Mouse (Mus musculus): Measurements from ENCODE around the gene Dtnb. TPM values are rescaled to one million over a fixed set of nuclear protein-coding genes. Genes with fewer than 3 reads are reported as not detected.

Gene Dtnb
- total and polyA plus RNA-seq, 2 experiments, result 11.7 to 35.6 TPM

DNA sequence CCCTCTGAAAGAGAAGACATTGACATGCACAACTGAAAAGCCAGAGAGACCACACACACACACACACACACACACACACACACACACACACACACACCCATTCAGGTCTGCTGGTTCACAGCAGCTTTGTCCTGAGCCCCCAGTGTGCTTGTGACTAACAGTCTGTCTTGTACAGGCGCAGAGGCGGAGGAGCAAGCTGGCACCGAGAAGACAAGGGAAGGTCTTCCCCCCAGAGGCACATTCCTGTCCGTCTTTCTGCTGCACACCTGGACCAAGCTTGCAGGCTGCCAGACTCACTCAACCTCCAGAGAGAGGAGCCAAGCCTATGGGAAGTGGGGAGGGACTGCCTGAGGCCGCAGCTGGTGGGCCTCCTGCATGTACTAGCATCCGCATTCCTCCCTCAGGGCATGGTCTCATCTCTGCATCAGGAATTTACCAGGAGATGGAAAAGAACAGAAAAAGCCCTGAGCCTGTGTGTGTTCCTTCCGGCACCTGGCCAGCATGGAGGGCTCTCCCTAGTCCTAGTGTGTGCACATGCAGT lies 208.8 kb downstream of the Dtnb start:
- WGBS, result 74% methylated on average over 7 of the region's 7 CpGs
- Histone ChIP-seq H3K27me3 (ENCODE audit: control insufficient read depth, insufficient read depth, low read length) (no peaks in the 10 kb centered on the region), H3K4me3 (ENCODE audit: insufficient read depth, low read depth, low read length) (no peak overlapping the region), H3K4me1 (ENCODE audit: control insufficient read depth, insufficient read depth, low read length) (peaks cover 7% of the 10 kb centered on the region), H3K9ac (ENCODE audit: low read depth, low read length) (no peak overlapping the region), H3K79me2 (ENCODE audit: control insufficient read depth, insufficient read depth, low read length) (no peaks in the 10 kb centered on the region), H3K36me3 (ENCODE audit: control insufficient read depth, insufficient read depth, low read length) (no peaks in the 10 kb centered on the region), H3K27ac (replicated peaks; ENCODE audit: insufficient read depth, low read depth, low read length) (peak overlapping the region; percentile 27)
- DNase-seq (ENCODE audit: extremely low read depth, low read depth, low spot score), result no peak
- TF ChIP-seq POLR2A (IDR thresholded peaks at IDR 0.05; ENCODE audit: extremely low read depth, insufficient read depth, low read length) (no peak), CTCF (IDR thresholded peaks at IDR 0.05; ENCODE audit: low read depth, low read length) (no peak)

DNA sequence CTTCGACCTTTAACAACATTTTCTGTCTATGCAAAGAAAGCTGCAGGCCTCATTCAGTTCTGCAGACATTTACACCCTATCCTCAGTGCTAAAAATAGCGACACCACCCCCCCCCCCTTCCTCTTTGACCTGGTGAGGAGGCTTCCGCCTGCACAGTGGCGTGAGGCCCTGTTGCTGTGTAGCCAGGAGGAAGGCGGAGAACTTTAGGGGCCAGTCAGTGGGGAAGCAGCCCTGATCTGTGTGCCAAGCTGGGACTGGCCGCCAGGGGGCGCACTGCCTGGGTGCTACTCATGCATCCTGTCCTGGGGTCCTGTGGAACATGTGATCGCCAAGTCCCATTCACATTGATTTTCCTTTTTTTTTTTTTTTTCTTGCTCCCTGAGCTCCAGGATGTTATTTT lies 209.3 kb downstream of the Dtnb start:
- Histone ChIP-seq H3K9ac (ENCODE audit: low read depth, low read length) (no peak overlapping the region), H3K4me3 (ENCODE audit: insufficient read depth, low read depth, low read length) (no peak overlapping the region), H3K27me3 (ENCODE audit: control insufficient read depth, insufficient read depth, low read length) (no peaks in the 10 kb centered on the region), H3K4me1 (ENCODE audit: control insufficient read depth, insufficient read depth, low read length) (peaks cover 7% of the 10 kb centered on the region), H3K79me2 (ENCODE audit: control insufficient read depth, insufficient read depth, low read length) (no peaks in the 10 kb centered on the region), H3K36me3 (ENCODE audit: control insufficient read depth, insufficient read depth, low read length) (no peaks in the 10 kb centered on the region), H3K27ac (replicated peaks; ENCODE audit: insufficient read depth, low read depth, low read length) (peak overlapping the region; percentile 27)
- peak; percentile 98 for TF ChIP-seq CTCF (IDR thresholded peaks at IDR 0.05; ENCODE audit: low read depth, low read length)
- no peak for TF ChIP-seq POLR2A (IDR thresholded peaks at IDR 0.05; ENCODE audit: extremely low read depth, insufficient read depth, low read length)
- 11% methylated on average over 8 of the region's 8 CpGs for WGBS
- DNase-seq (ENCODE audit: extremely low read depth, low read depth, low spot score), result peak; percentile 52

DNA sequence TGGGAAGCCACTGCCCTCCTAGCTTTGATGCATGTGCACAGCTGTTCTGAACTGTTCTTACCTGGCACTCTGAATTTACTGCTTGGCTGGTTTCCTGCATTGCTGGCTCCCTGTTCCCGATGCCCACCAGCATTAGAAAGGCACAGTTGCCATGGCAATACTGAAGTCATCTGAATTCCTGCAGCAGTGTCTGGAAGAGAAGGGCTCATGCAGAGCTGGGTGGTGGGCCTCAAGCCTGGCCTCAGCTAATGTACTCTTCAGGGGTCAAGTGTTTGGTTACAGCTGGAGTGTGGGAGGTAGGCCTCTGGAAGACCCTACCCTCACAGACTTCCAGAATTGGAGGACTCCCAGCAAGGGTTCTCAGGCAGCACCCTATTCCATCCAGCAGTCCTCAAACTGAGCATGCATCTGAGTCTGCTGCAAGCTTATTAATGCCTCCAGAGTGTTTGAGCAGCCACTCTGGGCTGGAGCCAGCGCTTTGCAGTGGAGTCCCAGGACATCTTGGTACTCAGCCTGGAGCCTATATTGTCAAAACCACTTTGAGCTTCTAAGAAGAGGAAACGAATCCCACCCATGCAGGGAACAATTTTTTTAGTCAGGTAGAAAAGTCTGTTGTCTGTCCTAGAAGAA lies 211.1 kb downstream of the Dtnb start:
- TF ChIP-seq CTCF (IDR thresholded peaks at IDR 0.05; ENCODE audit: low read depth, low read length), result no peak
- no peak for TF ChIP-seq POLR2A (IDR thresholded peaks at IDR 0.05; ENCODE audit: extremely low read depth, insufficient read depth, low read length)
- H3K4me1 ChIP-seq (ENCODE audit: control insufficient read depth, insufficient read depth, low read length), result peaks cover 5% of the 10 kb centered on the region; the same call in 1 of the 2 replicates
- WGBS, result 86% methylated on average over 3 of the region's 3 CpGs
- no peaks in the 10 kb centered on the region for H3K79me2 ChIP-seq (ENCODE audit: control insufficient read depth, insufficient read depth, low read length)
- DNase-seq (ENCODE audit: extremely low read depth, low read depth, low spot score), result no peak
- no peak overlapping the region for H3K27ac ChIP-seq (replicated peaks; ENCODE audit: insufficient read depth, low read depth, low read length)
- no peak overlapping the region for H3K4me3 ChIP-seq (ENCODE audit: insufficient read depth, low read depth, low read length)
- H3K36me3 ChIP-seq (ENCODE audit: control insufficient read depth, insufficient read depth, low read length), result no peaks in the 10 kb centered on the region
- no peaks in the 10 kb centered on the region for H3K27me3 ChIP-seq (ENCODE audit: control insufficient read depth, insufficient read depth, low read length)
- H3K9ac ChIP-seq (ENCODE audit: low read depth, low read length), result no peak overlapping the region

DNA sequence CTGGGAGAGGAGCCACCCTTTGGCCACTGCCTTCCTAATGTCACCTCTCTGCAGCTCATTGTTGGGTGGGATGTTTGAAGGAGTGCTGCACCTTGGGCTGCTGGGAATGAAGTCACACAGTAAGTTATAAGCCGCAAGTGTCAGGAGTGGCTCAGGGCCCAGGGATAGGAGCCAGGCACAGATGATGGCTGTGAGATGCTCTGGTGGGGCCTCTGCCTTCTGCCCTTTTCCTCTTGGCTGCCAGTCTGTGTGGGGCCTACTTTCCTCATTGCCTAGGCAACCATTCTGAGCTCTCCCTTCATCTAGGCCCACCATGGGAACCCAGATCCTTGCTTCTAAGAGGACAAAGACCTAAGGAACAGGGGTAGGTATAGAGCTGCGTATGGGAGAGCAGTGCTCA lies 212.1 kb downstream of the Dtnb start:
- H3K79me2 ChIP-seq (ENCODE audit: control insufficient read depth, insufficient read depth, low read length), result no peaks in the 10 kb centered on the region
- H3K4me3 ChIP-seq (ENCODE audit: insufficient read depth, low read depth, low read length), result no peak overlapping the region
- DNase-seq (ENCODE audit: extremely low read depth, low read depth, low spot score), result no peak
- 98% methylated on average over 2 of the region's 2 CpGs for WGBS
- H3K9ac ChIP-seq (ENCODE audit: low read depth, low read length), result no peak overlapping the region
- H3K36me3 ChIP-seq (ENCODE audit: control insufficient read depth, insufficient read depth, low read length), result no peaks in the 10 kb centered on the region
- H3K27me3 ChIP-seq (ENCODE audit: control insufficient read depth, insufficient read depth, low read length), result no peaks in the 10 kb centered on the region
- TF ChIP-seq POLR2A (IDR thresholded peaks at IDR 0.05; ENCODE audit: extremely low read depth, insufficient read depth, low read length), result no peak
- TF ChIP-seq CTCF (IDR thresholded peaks at IDR 0.05; ENCODE audit: low read depth, low read length), result no peak
- peaks cover 5% of the 10 kb centered on the region; the same call in 1 of the 2 replicates for H3K4me1 ChIP-seq (ENCODE audit: control insufficient read depth, insufficient read depth, low read length)
- H3K27ac ChIP-seq (replicated peaks; ENCODE audit: insufficient read depth, low read depth, low read length), result no peak overlapping the region

DNA sequence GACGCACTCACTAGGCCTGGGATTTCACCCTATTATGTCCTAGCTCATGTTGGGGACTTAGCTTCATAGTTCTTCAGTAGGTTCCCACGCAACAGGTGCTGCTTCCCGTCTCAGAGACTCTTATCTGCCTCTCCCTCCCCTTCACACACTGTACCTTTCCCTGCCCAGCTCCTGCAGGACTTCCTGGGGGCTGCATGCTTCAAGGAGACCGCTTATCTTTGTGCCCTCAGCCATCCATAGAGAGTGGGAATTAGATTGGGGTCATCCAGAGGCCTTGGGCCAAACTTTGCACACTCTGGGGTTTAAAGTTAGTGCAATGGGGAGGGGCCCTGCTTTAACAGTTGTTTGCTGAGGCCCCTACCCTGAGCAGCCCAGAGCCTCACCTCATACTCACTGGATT lies 212.5 kb downstream of the Dtnb start:
- 86% methylated on average over 4 of the region's 4 CpGs for WGBS
- Histone ChIP-seq H3K27me3 (ENCODE audit: control insufficient read depth, insufficient read depth, low read length) (no peaks in the 10 kb centered on the region), H3K9ac (ENCODE audit: low read depth, low read length) (no peak overlapping the region), H3K36me3 (ENCODE audit: control insufficient read depth, insufficient read depth, low read length) (no peaks in the 10 kb centered on the region), H3K79me2 (ENCODE audit: control insufficient read depth, insufficient read depth, low read length) (no peaks in the 10 kb centered on the region), H3K4me1 (ENCODE audit: control insufficient read depth, insufficient read depth, low read length) (peaks cover 5% of the 10 kb centered on the region; the same call in 1 of the 2 replicates), H3K4me3 (ENCODE audit: insufficient read depth, low read depth, low read length) (no peak overlapping the region), H3K27ac (replicated peaks; ENCODE audit: insufficient read depth, low read depth, low read length) (no peak overlapping the region)
- TF ChIP-seq POLR2A (IDR thresholded peaks at IDR 0.05; ENCODE audit: extremely low read depth, insufficient read depth, low read length) (no peak), CTCF (IDR thresholded peaks at IDR 0.05; ENCODE audit: low read depth, low read length) (no peak)
- no peak for DNase-seq (ENCODE audit: extremely low read depth, low read depth, low spot score)

DNA sequence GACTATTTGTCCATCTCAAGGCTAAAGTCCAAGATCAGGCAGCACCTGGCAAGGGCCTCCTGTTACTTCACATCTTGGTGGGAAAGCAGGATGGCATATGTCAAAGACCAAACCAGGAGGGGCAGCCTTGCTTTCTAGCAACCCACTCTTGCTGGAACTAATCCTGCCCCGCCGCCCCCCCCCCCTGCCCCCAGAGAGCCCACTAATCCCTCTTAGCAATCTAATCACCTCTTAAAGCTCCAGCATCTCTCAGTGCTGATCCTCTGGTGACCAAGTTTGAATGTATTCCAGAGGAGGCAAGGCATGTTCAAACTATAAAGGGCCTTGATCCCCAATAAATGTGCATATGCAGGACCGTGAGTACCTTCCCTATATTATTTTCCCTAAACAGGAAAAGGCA lies 214.9 kb downstream of the Dtnb start:
- peak; percentile 48 for DNase-seq (ENCODE audit: extremely low read depth, low read depth, low spot score)
- TF ChIP-seq POLR2A (IDR thresholded peaks at IDR 0.05; ENCODE audit: extremely low read depth, insufficient read depth, low read length) (no peak), CTCF (IDR thresholded peaks at IDR 0.05; ENCODE audit: low read depth, low read length) (no peak)
- Histone ChIP-seq H3K36me3 (ENCODE audit: control insufficient read depth, insufficient read depth, low read length) (no peaks in the 10 kb centered on the region), H3K27ac (replicated peaks; ENCODE audit: insufficient read depth, low read depth, low read length) (no peak overlapping the region), H3K9ac (ENCODE audit: low read depth, low read length) (no peak overlapping the region), H3K4me1 (ENCODE audit: control insufficient read depth, insufficient read depth, low read length) (no peaks in the 10 kb centered on the region), H3K4me3 (ENCODE audit: insufficient read depth, low read depth, low read length) (no peak overlapping the region), H3K27me3 (ENCODE audit: control insufficient read depth, insufficient read depth, low read length) (no peaks in the 10 kb centered on the region), H3K79me2 (ENCODE audit: control insufficient read depth, insufficient read depth, low read length) (no peaks in the 10 kb centered on the region)
- 55% methylated on average over 3 of the region's 3 CpGs for WGBS

All from liver, adult 2 months (tissue).